Mouse (Mus musculus) common myeloid progenitor, adult 5-6 weeks (primary cell): ENCODE measurements around the gene Ano2. TPM values are rescaled to one million over a fixed set of nuclear protein-coding genes. Genes with fewer than 3 reads are reported as not detected.

Source experiments
- ATAC-seq: replicated peaks from 2 replicates; pipeline ENCODE4 v1.8.0; 2016; ENCODE audit warnings: low read depth, mild to moderate bottlenecking, moderate TSS enrichment, inconsistent platforms; ENCODE audit not compliant: poor library complexity, severe bottlenecking
- total RNA-seq: library from RNA; stranded (forward); fragments of 200-1000, 187-1606 nt; gene quantifications from 2 replicates; pipeline ENCODE4 v1.2.3, GENCODE M21; 2017

Gene Ano2
- total RNA-seq, 1 experiment from 2014 or later = not detected

GRCm38 (mm10) chr6:126033693-126034402 is 343.6 kb downstream of the Ano2 start:
- ATAC-seq = no peak

GRCm38 (mm10) chr6:126034403-126034724 is 344.1 kb downstream of the Ano2 start:
- ATAC-seq = no peak

GRCm38 (mm10) chr6:126034728-126035127 is 344.5 kb downstream of the Ano2 start:
- ATAC-seq = no peak

- no peak for ATAC-seq
Observed at GRCm38 (mm10) chr6:126035621-126036020, 345.4 kb downstream of the Ano2 start.

GRCm38 (mm10) chr6:126045931-126046330 is 355.7 kb downstream of the Ano2 start:
- ATAC-seq = no peak

- ATAC-seq = no peak
Observed at GRCm38 (mm10) chr6:126048206-126048605, 358.0 kb downstream of the Ano2 start.

- no peak for ATAC-seq
Observed at GRCm38 (mm10) chr6:126053136-126053535, 362.9 kb downstream of the Ano2 start.

GRCm38 (mm10) chr6:126057706-126058105 is 367.5 kb downstream of the Ano2 start:
- no peak for ATAC-seq

GRCm38 (mm10) chr6:126080531-126080930 is 390.3 kb downstream of the Ano2 start:
- no peak for ATAC-seq

- ATAC-seq = no peak
Observed at GRCm38 (mm10) chr6:126086321-126086950, 396.2 kb downstream of the Ano2 start.

GRCm38 (mm10) chr6:126088489-126089265 is 398.5 kb downstream of the Ano2 start:
- ATAC-seq = no peak

Other genes with a start within 250 kb of the Ano2 start
- 54.4 and 64.8 TPM in 2 replicates for gene Cd9, start 195.6 kb upstream of the Ano2 start, total RNA-seq
- 15.3 and 16.7 TPM in 2 replicates for gene Vwf, start 143.6 kb upstream of the Ano2 start, total RNA-seq